Mouse (Mus musculus) R1 (cell line): ENCODE measurements at regions not wholly inside any gene's neighbourhood (a gene's known extent, or its start where the extent isn't known, plus 50 kb on each side); places are given as distances from the start of the nearest gene placed in this dataset.

Source experiments
- DNase-seq: peaks from one replicate; pipeline ENCODE4 v3.0.0-alpha.2; 2018; ENCODE audit warnings: low read depth, low spot score

- no peak for DNase-seq
Observed at GRCm38 (mm10) chr4:12452086-12452485, 280.3 kb upstream of the Fam92a start.

GRCm38 (mm10) chr4:12425507-12425906 lies 253.7 kb upstream of the Fam92a start:
- peak; percentile 10 for DNase-seq

DNA sequence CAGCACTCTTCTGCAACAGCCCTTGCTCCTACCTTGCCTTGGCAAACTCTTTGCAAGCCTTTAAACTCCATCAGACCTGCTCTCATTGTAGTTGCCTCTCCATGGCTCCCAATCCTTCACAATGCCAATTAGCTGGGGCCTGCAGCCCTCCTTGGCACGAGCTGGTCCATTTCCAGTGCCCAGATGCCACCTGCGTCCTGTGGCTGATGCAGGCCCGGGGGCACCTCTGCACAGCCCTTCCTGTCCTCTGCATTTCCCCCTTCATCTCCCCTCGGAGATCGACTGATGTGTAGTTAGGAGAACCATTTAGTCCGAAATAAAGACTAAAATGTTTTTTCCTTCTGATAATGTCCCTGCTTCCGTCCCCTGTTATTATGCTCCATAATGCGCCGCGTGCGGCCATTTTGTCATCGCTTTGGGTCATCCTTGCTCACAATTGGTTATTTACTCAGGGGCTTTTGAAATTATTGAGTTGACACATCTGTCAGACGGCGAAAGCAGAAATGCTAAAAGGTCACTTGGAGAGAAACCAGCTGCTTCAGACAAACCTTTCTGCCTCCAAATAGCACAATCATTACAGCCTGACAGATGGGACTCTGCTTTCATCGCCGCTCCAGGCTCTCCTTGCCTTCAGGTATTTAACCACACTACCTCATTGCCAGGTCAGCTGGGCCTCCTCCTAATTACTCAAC lies 250.0 kb upstream of the Fam92a start:
- DNase-seq, result no peak

- DNase-seq, result no peak
Observed at GRCm38 (mm10) chr4:12418086-12418485, 246.3 kb upstream of the Fam92a start.

DNA sequence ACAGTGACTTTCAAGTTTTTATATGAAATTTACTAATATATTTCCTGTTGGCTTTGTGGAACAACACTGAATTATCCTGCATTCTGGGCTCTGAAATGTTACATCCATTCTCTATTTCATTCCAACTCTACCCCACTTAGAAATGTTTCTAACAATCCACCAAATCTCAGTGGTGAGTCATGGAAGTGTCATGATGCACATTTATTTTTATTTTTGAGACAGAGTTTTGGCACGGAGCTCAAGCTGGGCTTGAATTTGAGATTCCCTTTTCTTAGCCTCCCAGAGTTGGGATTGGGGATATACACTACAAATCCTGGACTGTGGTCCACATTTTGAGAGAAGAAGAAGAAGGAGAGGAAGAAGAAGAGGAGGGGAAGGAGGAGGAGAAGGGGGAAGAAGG lies 223.5 kb upstream of the Fam92a start:
- DNase-seq, result no peak

DNA sequence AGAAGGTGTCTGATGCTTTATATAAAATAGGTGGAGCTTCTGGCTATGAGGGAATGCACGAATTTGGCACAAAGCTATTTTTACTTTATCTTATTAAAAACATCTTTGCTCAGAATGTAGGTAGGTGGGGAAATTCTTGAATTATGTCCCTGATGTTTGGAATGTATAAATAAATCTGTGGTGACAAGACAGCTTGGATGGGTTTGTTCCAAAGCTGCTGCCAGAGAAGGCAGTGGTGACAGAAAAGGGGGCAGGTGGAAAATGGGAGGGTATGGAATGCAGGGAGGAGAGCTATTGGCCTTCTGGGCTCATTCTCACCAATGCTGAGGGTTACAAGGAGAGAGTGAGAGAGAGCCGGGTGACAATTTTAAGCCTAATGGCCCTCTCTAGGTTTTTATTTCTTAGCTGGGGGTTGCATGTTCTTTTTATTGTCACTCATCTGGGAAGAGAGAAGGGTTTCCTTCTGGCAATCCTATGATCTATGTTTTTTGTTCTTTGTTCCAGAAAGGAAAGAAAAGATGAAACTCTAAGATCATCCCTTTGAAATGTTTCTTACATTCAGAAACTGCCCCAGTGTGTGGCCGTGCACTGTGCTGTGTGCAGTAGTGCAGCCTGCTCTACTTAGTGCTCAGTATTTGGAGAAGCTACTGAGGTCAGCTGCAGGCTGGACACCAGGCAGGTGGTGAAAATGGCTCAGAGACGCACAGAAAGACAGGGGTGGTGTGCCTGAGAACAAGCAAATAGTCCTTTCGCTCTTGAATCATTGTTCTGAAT lies 205.2 kb upstream of the Fam92a start:
- DNase-seq, result no peak

- DNase-seq, result peak; percentile 51
Observed at GRCm38 (mm10) chr4:12369551-12369950, 197.7 kb upstream of the Fam92a start.

- no peak for DNase-seq
Observed at GRCm38 (mm10) chr4:12356992-12357634, 185.3 kb upstream of the Fam92a start.

DNA sequence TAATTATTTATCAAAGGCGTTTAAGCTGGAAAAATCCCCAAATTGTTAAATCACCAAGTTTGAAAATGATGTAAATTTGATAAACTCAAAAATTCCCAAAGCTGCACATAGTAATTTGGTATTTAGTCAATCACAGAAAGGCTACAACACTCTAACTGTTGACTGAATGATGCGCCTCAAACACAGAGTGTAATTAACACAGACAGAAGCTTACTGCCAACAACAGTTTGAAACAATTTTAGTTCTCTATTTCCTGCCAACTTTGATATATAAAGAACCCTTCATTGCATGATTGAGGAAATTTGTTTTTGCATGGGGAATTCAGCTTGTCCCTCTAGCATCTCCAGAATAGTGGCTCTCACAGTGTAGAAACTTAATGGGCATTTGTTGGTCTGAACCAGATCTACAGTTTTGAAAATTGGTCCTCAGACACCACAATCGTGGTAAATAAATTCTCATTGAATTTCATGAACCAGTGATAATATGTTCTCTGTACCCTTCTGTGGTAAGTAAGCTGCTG lies 181.6 kb upstream of the Fam92a start:
- no peak for DNase-seq

DNA sequence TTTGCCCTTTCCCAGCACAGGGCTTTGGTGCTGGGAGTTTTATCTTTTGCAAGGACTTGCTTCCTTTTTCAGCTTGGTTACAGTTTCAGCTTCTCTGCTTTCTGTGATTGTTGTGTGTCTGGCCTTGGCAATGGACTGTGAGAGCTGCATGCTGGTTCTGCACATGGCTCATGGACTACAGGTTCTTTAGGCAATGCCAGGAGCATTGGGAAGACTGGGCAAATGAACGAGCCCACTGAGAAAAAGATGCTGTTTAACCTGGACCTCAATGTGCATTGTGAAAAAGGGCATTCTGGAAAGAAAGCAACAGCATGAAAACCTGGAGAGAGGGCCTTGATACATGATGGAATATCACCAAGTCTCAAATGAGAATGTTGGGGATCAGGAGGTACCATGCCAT lies 167.4 kb upstream of the Fam92a start:
- no peak for DNase-seq

DNA sequence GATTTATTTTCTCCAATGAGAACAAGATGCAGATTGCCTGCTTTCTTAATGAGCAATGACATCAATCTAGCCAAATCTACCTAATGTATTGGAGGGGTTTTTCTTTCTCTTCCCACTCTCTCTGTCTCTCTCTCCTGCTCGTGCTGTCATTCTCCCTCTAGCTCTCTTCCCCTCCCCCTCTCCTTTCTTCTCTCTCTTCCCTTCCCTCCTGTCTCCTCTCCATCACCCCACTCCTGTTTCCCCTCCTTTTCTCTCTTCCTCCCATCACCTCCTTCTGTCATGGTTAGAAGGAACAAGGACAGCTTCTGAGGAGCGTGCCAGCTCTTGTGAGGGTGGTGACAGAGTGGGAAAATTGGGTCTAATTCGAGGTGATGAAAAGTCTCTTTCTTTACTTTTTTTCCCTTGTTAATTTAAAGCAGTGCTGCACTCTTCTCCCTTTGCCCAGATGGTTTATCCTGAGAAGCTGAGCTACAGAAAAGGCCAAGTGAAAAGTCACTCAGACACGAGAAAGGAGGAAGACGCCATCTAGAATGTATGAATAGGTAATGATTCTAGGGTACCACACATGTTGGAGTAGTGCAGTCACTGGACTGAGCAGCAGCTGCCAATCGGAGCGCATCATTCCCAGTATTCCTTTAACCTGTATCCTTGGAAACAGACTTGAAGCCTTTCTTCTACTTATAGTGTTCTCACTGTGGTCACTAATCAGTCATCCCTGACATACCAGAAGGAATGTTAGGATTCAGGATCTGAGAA lies 163.2 kb upstream of the Fam92a start:
- no peak for DNase-seq

DNA sequence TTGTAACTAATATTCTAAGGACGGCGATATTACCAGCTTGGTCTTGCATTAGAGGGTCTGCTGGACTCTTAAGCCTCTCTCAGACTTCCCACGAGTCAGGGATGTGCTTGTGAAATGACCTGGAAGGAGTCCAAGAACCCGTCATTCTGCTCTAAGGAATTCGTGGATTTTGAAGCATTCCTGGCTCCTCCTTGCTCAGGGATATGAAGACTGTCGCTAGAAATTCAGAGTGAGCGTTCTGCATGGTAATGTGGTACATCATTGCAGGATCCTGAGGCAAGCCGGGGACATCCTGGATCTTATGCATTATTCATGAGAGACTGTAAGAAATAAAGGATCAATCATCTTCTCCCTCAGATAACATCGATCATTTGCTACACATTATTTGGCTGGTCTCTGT lies 162.6 kb upstream of the Fam92a start:
- no peak for DNase-seq

- DNase-seq, result no peak
Observed at GRCm38 (mm10) chr4:12316024-12316423, 144.2 kb upstream of the Fam92a start.

GRCm38 (mm10) chr4:12308332-12308731 lies 136.5 kb upstream of the Fam92a start:
- DNase-seq, result no peak

DNA sequence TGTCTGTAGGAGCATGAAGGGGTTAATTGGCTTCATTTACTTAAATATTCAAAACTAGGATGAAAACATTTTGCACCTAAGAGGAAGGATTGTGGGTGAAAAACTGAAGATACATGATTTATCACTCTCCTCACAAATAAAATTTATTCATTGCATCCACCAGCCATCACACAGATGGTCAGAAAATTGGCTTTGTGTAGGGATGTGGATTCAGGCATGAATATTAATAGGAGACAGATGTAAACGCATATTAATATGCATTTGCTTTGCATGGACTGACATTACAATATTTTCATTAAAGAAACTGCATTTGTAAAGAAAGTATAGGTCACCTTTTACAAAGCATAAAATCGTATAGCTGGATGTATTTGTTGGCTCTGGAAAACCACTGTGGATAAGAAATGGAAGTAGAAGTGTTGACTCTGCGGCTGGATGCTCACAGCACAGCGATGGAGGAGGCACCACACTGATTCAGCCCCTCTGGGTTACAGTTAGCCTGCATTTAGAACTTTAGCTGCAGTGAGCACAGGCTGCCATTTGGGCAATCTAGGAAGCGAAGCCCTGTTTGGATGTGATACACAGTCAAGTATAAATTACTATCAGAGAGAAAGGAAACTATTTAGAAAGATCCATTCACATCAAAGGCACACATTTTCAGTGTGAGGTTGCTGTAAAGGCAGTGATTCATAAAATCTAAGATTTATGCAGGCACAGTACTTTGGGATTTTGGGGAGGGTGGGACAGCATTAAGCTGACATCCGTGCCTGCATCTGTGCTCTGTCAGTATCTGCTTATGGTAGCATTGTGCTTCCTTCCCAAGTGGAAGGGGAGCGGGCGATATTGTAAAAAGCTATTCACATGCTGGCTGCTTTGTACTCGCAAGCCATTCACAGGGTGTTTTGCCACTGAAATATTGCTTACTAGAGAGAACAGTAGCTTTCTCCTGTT lies 135.1 kb upstream of the Fam92a start:
- no peak for DNase-seq

- DNase-seq, result no peak
Observed at GRCm38 (mm10) chr4:12287079-12287686, 115.4 kb upstream of the Fam92a start.

DNA sequence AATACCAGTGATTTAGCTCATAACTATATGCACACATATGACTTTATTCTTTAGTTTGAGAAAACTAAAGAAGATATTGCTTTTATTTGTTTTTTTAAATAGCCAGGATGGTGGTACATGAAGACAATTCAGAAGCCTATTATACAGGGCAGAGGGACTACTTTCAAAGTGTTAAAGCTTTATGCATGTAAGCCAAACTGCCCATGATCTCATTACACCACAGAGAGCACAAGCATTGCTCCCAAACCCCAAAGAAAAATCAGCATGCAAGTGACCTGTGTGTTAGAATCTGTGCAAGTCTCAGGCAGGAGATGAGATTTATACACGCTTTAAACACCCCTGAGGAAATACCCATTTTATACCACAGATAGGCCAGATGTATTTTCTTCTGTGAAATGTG lies 114.6 kb upstream of the Fam92a start:
- DNase-seq, result no peak

DNA sequence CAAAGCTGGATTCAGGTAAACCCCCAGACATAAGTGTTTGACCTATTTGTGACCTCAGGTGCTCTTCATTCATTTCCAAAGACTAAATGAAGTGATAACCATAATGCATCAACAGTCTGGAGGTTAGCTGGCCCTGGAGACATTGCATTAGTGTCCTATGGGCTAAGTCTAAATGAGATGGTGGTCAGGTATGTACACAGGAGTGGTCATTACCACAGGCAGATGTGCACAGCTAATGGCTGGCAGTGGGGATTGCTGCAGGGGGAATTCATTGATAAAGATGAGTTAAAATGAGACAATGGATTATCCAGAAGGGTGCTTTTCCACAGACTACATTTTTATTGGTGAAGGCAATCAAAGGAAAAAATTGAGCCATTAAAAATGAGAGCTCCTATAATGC lies 114.2 kb upstream of the Fam92a start:
- no peak for DNase-seq

DNA sequence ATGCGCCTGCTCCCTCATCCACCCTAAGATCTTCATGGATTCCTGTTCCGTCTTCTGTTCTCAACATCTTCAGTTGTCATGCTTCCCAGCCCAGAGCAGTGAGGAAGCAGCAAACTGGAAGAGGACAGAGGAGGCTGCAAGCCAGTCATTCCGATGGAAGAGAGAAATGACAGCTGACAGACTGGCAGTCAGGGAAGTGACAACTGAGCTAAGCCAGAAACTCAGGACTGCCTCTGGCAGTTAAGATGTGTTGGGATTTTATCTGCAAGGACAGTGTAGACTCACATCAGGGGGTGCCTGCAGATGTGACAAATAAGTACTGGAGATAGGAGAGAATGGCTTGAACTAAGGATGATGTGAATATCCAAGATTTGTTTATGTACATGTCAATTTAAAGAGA lies 106.1 kb upstream of the Fam92a start:
- DNase-seq, result no peak

GRCm38 (mm10) chr4:12273369-12273768 lies 101.6 kb upstream of the Fam92a start:
- DNase-seq, result no peak
